Mouse (Mus musculus): ENCODE results near the gene Rasl12. TPM values are rescaled to one million over a fixed set of nuclear protein-coding genes. Genes with fewer than 3 reads are reported as not detected.
A peak's percentile ranks its signal among the peaks of the same experiment; 100 is the strongest.

Rasl12 gene
- polyA plus RNA-seq (2016; fragmentation: Nextera tagmentation; extraction: Ambion mirVana): 6.5 TPM in 2 replicates

- ATAC-seq (ENCODE audit: low FRiP score, low read depth): peak; percentile 70; the same call in 1 of the 2 replicates
- under 1% methylated on average over 24 of the region's 24 CpGs for WGBS
- no peaks in the 10 kb centered on the region for H3K36me3 ChIP-seq
- H3K4me2 ChIP-seq (replicated peaks): peak within 1 kb of the TSS; percentile 75
- peaks cover 11% of the 10 kb centered on the region for H3K27me3 ChIP-seq
- peak within 1 kb of the TSS; percentile 52 for H3K4me3 ChIP-seq
- H3K9me3 ChIP-seq: no peaks in the 10 kb centered on the region
- peak within 1 kb of the TSS; percentile 62 for H3K9ac ChIP-seq (replicated peaks)
- H3K4me1 ChIP-seq: peaks cover 9% of the 10 kb centered on the region
- no peak within 1 kb of the TSS for H3K27ac ChIP-seq (replicated peaks)
Measured at GRCm38 (mm10) chr9:65398279-65398678, at the start of gene Rasl12. Gene Rasl12, plus strand, starts transcription at chr9:65398506.

GRCm38 (mm10) chr9:65353251-65353650 is 45.1 kb upstream of the Rasl12 start:
- WGBS: 89% methylated on average over 5 of the region's 5 CpGs
- Histone ChIP-seq H3K36me3 (peaks cover 40% of the 10 kb centered on the region), H3K27ac (replicated peaks) (no peak overlapping the region), H3K4me2 (replicated peaks) (no peak overlapping the region), H3K4me1 (peaks cover 2% of the 10 kb centered on the region), H3K9me3 (no peaks in the 10 kb centered on the region), H3K27me3 (no peaks in the 10 kb centered on the region), H3K4me3 (no peak overlapping the region), H3K9ac (replicated peaks) (no peak overlapping the region)
- ATAC-seq (ENCODE audit: low FRiP score, low read depth): no peak

- Histone ChIP-seq H3K27ac (replicated peaks) (no peak overlapping the region), H3K4me1 (no peaks in the 10 kb centered on the region), H3K4me2 (replicated peaks) (no peak overlapping the region), H3K27me3 (no peaks in the 10 kb centered on the region), H3K9ac (replicated peaks) (no peak overlapping the region), H3K9me3 (no peaks in the 10 kb centered on the region), H3K36me3 (peaks cover 71% of the 10 kb centered on the region), H3K4me3 (no peak overlapping the region)
- 91% methylated on average over 7 of the region's 7 CpGs for WGBS
- no peak for ATAC-seq (ENCODE audit: low FRiP score, low read depth)
Measured at GRCm38 (mm10) chr9:65356561-65356960, 41.7 kb upstream of the Rasl12 start.

- H3K36me3 ChIP-seq: peaks cover 75% of the 10 kb centered on the region
Measured at GRCm38 (mm10) chr9:65356971-65357370, 41.3 kb upstream of the Rasl12 start.

GRCm38 (mm10) chr9:65358956-65359480 is 39.3 kb upstream of the Rasl12 start:
- Histone ChIP-seq H3K27ac (replicated peaks) (no peak overlapping the region), H3K4me2 (replicated peaks) (no peak overlapping the region), H3K4me3 (no peak overlapping the region), H3K27me3 (no peaks in the 10 kb centered on the region), H3K9me3 (no peaks in the 10 kb centered on the region), H3K9ac (replicated peaks) (no peak overlapping the region), H3K4me1 (no peaks in the 10 kb centered on the region), H3K36me3 (peaks cover 75% of the 10 kb centered on the region)
- WGBS: 95% methylated on average over 1 of the region's 1 CpGs
- no peak for ATAC-seq (ENCODE audit: low FRiP score, low read depth)

More at GRCm38 (mm10) chr9:65356971-65357370, 41.3 kb upstream of the Rasl12 start:
- Histone ChIP-seq H3K9ac (replicated peaks) (no peak overlapping the region), H3K9me3 (no peaks in the 10 kb centered on the region), H3K4me2 (replicated peaks) (no peak overlapping the region), H3K27me3 (no peaks in the 10 kb centered on the region), H3K4me1 (no peaks in the 10 kb centered on the region), H3K4me3 (no peak overlapping the region), H3K27ac (replicated peaks) (no peak overlapping the region)
- ATAC-seq (ENCODE audit: low FRiP score, low read depth): no peak
- WGBS: 93% methylated on average over 2 of the region's 2 CpGs

GRCm38 (mm10) chr9:65360641-65361448 is 37.5 kb upstream of the Rasl12 start, which contains the start of gene Ubap1l:
Gene Ubap1l, plus strand, starts transcription at chr9:65361041.
- WGBS: 86% methylated on average over 16 of the region's 16 CpGs
- Histone ChIP-seq H3K4me1 (no peaks in the 10 kb centered on the region), H3K4me3 (no peak within 1 kb of the TSS), H3K27ac (replicated peaks) (no peak within 1 kb of the TSS), H3K27me3 (no peaks in the 10 kb centered on the region), H3K4me2 (replicated peaks) (no peak within 1 kb of the TSS), H3K36me3 (peaks cover 58% of the 10 kb centered on the region), H3K9ac (replicated peaks) (no peak within 1 kb of the TSS), H3K9me3 (no peaks in the 10 kb centered on the region)
- ATAC-seq (ENCODE audit: low FRiP score, low read depth): no peak

GRCm38 (mm10) chr9:65363684-65364083 is 34.6 kb upstream of the Rasl12 start:
- Histone ChIP-seq H3K27me3 (no peaks in the 10 kb centered on the region), H3K4me1 (peaks cover 4% of the 10 kb centered on the region; the same call in 1 of the 2 replicates), H3K4me2 (replicated peaks) (no peak overlapping the region), H3K36me3 (peaks cover 30% of the 10 kb centered on the region), H3K4me3 (no peak overlapping the region), H3K9me3 (no peaks in the 10 kb centered on the region), H3K9ac (replicated peaks) (no peak overlapping the region), H3K27ac (replicated peaks) (no peak overlapping the region)
- 82% methylated on average over 9 of the region's 9 CpGs for WGBS
- no peak for ATAC-seq (ENCODE audit: low FRiP score, low read depth)

- Histone ChIP-seq H3K27me3 (no peaks in the 10 kb centered on the region), H3K9ac (replicated peaks) (no peak overlapping the region), H3K4me1 (peaks cover 4% of the 10 kb centered on the region; the same call in 1 of the 2 replicates), H3K9me3 (no peaks in the 10 kb centered on the region), H3K36me3 (peaks cover 17% of the 10 kb centered on the region), H3K4me2 (replicated peaks) (no peak overlapping the region), H3K27ac (replicated peaks) (no peak overlapping the region), H3K4me3 (no peak overlapping the region)
- 93% methylated on average over 7 of the region's 7 CpGs for WGBS
- ATAC-seq (ENCODE audit: low FRiP score, low read depth): no peak
Measured at GRCm38 (mm10) chr9:65365721-65366120, 32.6 kb upstream of the Rasl12 start.

GRCm38 (mm10) chr9:65371756-65372155 is 26.6 kb upstream of the Rasl12 start:
- H3K4me1 ChIP-seq: peaks cover 4% of the 10 kb centered on the region; the same call in 1 of the 2 replicates
- no peak overlapping the region for H3K4me3 ChIP-seq
- no peak overlapping the region for H3K4me2 ChIP-seq (replicated peaks)
- 79% methylated on average over 24 of the region's 24 CpGs for WGBS
- no peak for ATAC-seq (ENCODE audit: low FRiP score, low read depth)
- H3K27ac ChIP-seq (replicated peaks): no peak overlapping the region
- H3K9ac ChIP-seq (replicated peaks): no peak overlapping the region
- H3K27me3 ChIP-seq: no peaks in the 10 kb centered on the region
- no peaks in the 10 kb centered on the region for H3K9me3 ChIP-seq
- H3K36me3 ChIP-seq: peaks cover 12% of the 10 kb centered on the region

GRCm38 (mm10) chr9:65372449-65372848 is 25.9 kb upstream of the Rasl12 start:
- H3K4me3 ChIP-seq: no peak overlapping the region
- H3K4me1 ChIP-seq: no peaks in the 10 kb centered on the region
- no peak for ATAC-seq (ENCODE audit: low FRiP score, low read depth)
- no peak overlapping the region for H3K9ac ChIP-seq (replicated peaks)
- peaks cover 13% of the 10 kb centered on the region for H3K36me3 ChIP-seq
- H3K4me2 ChIP-seq (replicated peaks): no peak overlapping the region
- no peak overlapping the region for H3K27ac ChIP-seq (replicated peaks)
- no peaks in the 10 kb centered on the region for H3K9me3 ChIP-seq
- H3K27me3 ChIP-seq: no peaks in the 10 kb centered on the region
- 79% methylated on average over 4 of the region's 4 CpGs for WGBS

- Histone ChIP-seq H3K27me3 (no peaks in the 10 kb centered on the region), H3K9me3 (no peaks in the 10 kb centered on the region), H3K4me2 (replicated peaks) (no peak overlapping the region), H3K27ac (replicated peaks) (no peak overlapping the region), H3K4me1 (no peaks in the 10 kb centered on the region), H3K36me3 (peaks cover 9% of the 10 kb centered on the region; the same call in 1 of the 2 replicates), H3K4me3 (no peak overlapping the region), H3K9ac (replicated peaks) (no peak overlapping the region)
- WGBS: 85% methylated on average over 5 of the region's 5 CpGs
- no peak for ATAC-seq (ENCODE audit: low FRiP score, low read depth)
Measured at GRCm38 (mm10) chr9:65374468-65375162, 23.7 kb upstream of the Rasl12 start.
